ENCODE assay signal across 18 mouse cellular contexts in genomic region chr1:75919134-75919533, GRCm38 (mm10).
"Had no signal": no experiment of that assay in that cellular context is flagged by ENCODE, and none has a peak within 500 bp of the region (broad histone marks: within the 10 kb centered on the region; RNA-seq: fewer than 3 reads in every experiment).

No protein-coding gene starts in this region.

- H3K27me3 ChIP-seq: megakaryocyte, embryonic 14.5 days; neural tube, embryonic 12.5 days; stomach, embryonic 15.5 days had no signal

- H3K4me3 ChIP-seq: megakaryocyte, embryonic 14.5 days; midbrain, embryonic 12.5 days; midbrain, embryonic 15.5 days; neural tube, embryonic 12.5 days; stomach, embryonic 15.5 days had no signal

- H3K36me3 ChIP-seq: midbrain, embryonic 12.5 days; midbrain, embryonic 15.5 days; neural tube, embryonic 12.5 days; stomach, embryonic 15.5 days had no signal

- H3K27ac ChIP-seq: liver, embryonic 14.5 days; macrophage; midbrain, embryonic 12.5 days; midbrain, embryonic 15.5 days; neural tube, embryonic 12.5 days; stomach, embryonic 15.5 days; stomach, postnatal 0 days had no signal

- H3K4me1 ChIP-seq: megakaryocyte, embryonic 14.5 days; midbrain, embryonic 12.5 days; midbrain, embryonic 15.5 days; neural tube, embryonic 12.5 days; stomach, embryonic 15.5 days had no signal

- H3K9me3 ChIP-seq: midbrain, embryonic 12.5 days; midbrain, embryonic 15.5 days; neural tube, embryonic 12.5 days; stomach, embryonic 15.5 days had no signal

- ATAC-seq: midbrain, embryonic 15.5 days had no signal

- H3K4me2 ChIP-seq: lung, embryonic 14.5 days; midbrain, embryonic 12.5 days; midbrain, embryonic 15.5 days; neural tube, embryonic 12.5 days; stomach, embryonic 15.5 days had no signal

- DNase-seq: lung, adult 18-20 months; lung, embryonic 14.5 days; lung, postnatal 14 days; lung, postnatal 36 days; right cerebral cortex, postnatal 25 days; right cerebral cortex, postnatal 4 days; spleen, adult 18-20 months; thymus, adult 2 months; thymus, postnatal 25 days; thymus, postnatal 4 days had no signal

- H3K9ac ChIP-seq: liver, embryonic 14.5 days; lung, embryonic 14.5 days; midbrain, embryonic 12.5 days; midbrain, embryonic 15.5 days; neural tube, embryonic 12.5 days; stomach, embryonic 15.5 days had no signal
